Mouse (Mus musculus): Measurements from ENCODE around the gene Gm7030.
"Not testable (repeated sequence)": the region's sequence is repeated elsewhere in the genome, so short reads cannot be mapped to it uniquely, and the experiment has no call there.

GRCm38 (mm10) chr17:36157782-36158181 lies 28.6 kb upstream of the Gm7030 start:
- not testable (repeated sequence) for TF ChIP-seq CTCF (IDR thresholded peaks at IDR 0.05; ENCODE audit: control insufficient read depth, insufficient read depth, insufficient read length); USF1 (IDR thresholded peaks at IDR 0.05; ENCODE audit: low read depth); MYOG (IDR thresholded peaks at IDR 0.05; ENCODE audit: control insufficient read depth, extremely low read depth, insufficient read length); CEBPB (IDR thresholded peaks at IDR 0.05; ENCODE audit: low read depth); MAX (IDR thresholded peaks at IDR 0.05); MYOD1 (IDR thresholded peaks at IDR 0.05; ENCODE audit: control insufficient read depth, insufficient read length, low read depth); FOSL1 (IDR thresholded peaks at IDR 0.05; ENCODE audit: insufficient read depth, low read length, poor library complexity, severe bottlenecking)
